Mouse (Mus musculus) kidney, adult 10 weeks (tissue): ENCODE data around the gene Selenoh. TPM values are rescaled to one million over a fixed set of nuclear protein-coding genes. Genes with fewer than 3 reads are reported as not detected.

Experiments used
- polyA plus RNA-seq: library from polyadenylated mRNA; stranded (reverse); fragments of 350-450 nt; fragmentation: Illumina TruSeq; extraction: RNeasy Lipid Tissue Mini Kit (QIAGEN cat#74804); gene quantifications from one replicate; pipeline ENCODE4 v1.2.3, GENCODE M21; 2014; ENCODE audit warnings: low read depth, low replicate concordance

The Selenoh gene
- polyA plus RNA-seq, result 10.5 TPM

GRCm38 (mm10) chr2:84670569-84670933 is at the start of gene Selenoh:
Gene Selenoh, minus strand, starts transcription at chr2:84670770.

GRCm38 (mm10) chr2:84714811-84715561 is 44.4 kb upstream of the Selenoh start, which contains the start of gene Zdhhc5:
Gene Zdhhc5, minus strand, starts transcription at chr2:84715180.

GRCm38 (mm10) chr2:84679016-84679415 is 8.4 kb upstream of the Selenoh start, which contains the start of gene Tmx2:
Gene Tmx2, minus strand, starts transcription at chr2:84679140.

GRCm38 (mm10) chr2:84677968-84678880 is 7.7 kb upstream of the Selenoh start, which contains the start of the genes Gm28635 and Med19:
Gene Gm28635, minus strand, starts transcription at chr2:84678041.
Gene Med19, plus strand, starts transcription at chr2:84678402.

GRCm38 (mm10) chr2:84658806-84659205 is 11.8 kb downstream of the Selenoh start, which contains the start of gene Btbd18:
Gene Btbd18, plus strand, starts transcription at chr2:84659079.

GRCm38 (mm10) chr2:84650464-84651195 is 19.9 kb downstream of the Selenoh start, which contains the start of gene Ctnnd1:
Gene Ctnnd1, minus strand, starts transcription at chr2:84650765.

Other genes with a start within 250 kb of the Selenoh start
- gene Calcrl, start 245.4 kb downstream of the Selenoh start, polyA plus RNA-seq, result 56.8 TPM
- 48.3 TPM for gene Tfpi, start 194.0 kb downstream of the Selenoh start, polyA plus RNA-seq
- 200 TPM for gene Ctnnd1, start 20.0 kb downstream of the Selenoh start, polyA plus RNA-seq
- not detected for gene Btbd18, start 11.7 kb downstream of the Selenoh start, polyA plus RNA-seq
- not detected for gene Gm28635, start 7.3 kb upstream of the Selenoh start, polyA plus RNA-seq
- gene Med19, start 7.6 kb upstream of the Selenoh start, polyA plus RNA-seq, result 45.8 TPM
- gene Tmx2, start 8.4 kb upstream of the Selenoh start, polyA plus RNA-seq, result 203 TPM
- 79.5 TPM for gene Zdhhc5, start 44.4 kb upstream of the Selenoh start, polyA plus RNA-seq
- 18.6 TPM for gene Clp1, start 56.6 kb upstream of the Selenoh start, polyA plus RNA-seq
- not detected for gene Ypel4, start 63.3 kb upstream of the Selenoh start, polyA plus RNA-seq
- not detected for gene Gm19426, start 72.9 kb upstream of the Selenoh start, polyA plus RNA-seq
- gene Serping1, start 104.7 kb upstream of the Selenoh start, polyA plus RNA-seq, result 26.3 TPM
- 8.4 TPM for gene Ube2l6, start 128.1 kb upstream of the Selenoh start, polyA plus RNA-seq
- gene Smtnl1, start 151.9 kb upstream of the Selenoh start, polyA plus RNA-seq, result not detected
- gene Timm10, start 156.2 kb upstream of the Selenoh start, polyA plus RNA-seq, result 2.6 TPM
- gene Slc43a1, start 168.1 kb upstream of the Selenoh start, polyA plus RNA-seq, result 0.36 TPM
- not detected for gene Rtn4rl2, start 215.9 kb upstream of the Selenoh start, polyA plus RNA-seq